Mouse (Mus musculus) thymus, postnatal 36 days (tissue): ENCODE results near the gene 2010111I01Rik.

Experiments
- DNase-seq, 2 experiments: peaks; one replicate each; pipeline ENCODE4 v3.0.0; 2022; ENCODE audit warnings: mixed read lengths in 2 of 2

2010111I01Rik gene

DNA sequence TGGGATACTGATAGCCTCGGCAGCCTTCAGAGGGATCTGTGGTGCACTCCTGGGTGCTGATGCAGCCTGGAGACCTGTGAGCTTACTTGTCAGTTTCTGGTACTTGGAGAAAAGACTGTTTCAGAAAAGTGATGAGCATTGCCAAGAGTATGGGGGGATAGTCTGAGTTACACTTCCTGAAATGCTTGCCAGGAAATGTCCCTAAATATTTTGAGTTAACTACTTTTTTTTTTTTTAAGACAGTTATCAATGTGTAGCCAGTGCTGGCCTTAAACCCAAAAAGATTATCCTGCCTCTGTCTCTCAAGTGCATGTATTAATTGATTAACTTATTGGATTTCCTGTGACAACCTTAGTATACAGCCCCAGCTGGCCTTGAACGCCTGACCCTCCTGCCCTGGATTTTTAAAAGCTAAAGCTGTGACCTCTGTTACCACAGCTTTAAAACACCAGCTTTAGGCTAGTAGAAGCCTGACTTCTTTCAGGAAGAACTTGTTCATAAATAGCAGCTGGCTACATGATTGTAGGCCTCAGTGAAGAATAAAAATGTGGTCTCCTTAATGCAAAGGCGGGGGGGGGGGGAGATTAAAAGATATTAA is 150.6 kb downstream of the 2010111I01Rik start:
- no peak for DNase-seq

DNA sequence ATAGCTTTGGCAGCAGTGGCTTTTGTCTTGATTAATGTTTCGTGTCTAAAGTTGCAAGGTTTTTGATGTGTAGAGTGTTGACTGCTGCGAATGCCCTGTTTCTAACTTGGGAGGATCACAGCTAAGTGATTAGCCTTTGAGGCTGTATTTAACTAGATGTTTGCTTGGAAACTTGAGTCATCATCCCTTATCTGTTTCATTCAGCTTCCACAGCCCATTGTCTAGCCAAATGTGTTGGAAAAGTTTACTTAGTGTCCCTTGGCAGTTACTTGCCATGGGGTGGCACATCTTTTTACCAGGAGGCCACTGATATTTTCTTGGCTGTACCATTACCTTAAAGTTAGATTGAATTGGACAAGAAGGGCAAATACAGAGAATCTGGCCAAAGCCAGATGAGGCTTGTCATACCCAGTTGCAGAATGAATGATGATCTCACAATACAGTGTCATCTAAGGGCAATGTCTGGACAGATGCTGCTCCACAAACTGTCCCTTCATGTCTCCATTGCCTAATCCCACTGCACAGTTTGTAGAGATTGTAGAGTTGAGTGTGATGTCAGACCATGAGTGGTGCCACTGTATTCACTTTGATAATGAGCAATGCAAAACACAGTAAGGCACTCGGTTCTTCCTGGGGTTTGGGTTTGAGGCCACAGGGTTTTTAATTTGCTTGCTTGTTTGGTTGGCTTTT is 152.9 kb downstream of the 2010111I01Rik start:
- no peak for DNase-seq

DNA sequence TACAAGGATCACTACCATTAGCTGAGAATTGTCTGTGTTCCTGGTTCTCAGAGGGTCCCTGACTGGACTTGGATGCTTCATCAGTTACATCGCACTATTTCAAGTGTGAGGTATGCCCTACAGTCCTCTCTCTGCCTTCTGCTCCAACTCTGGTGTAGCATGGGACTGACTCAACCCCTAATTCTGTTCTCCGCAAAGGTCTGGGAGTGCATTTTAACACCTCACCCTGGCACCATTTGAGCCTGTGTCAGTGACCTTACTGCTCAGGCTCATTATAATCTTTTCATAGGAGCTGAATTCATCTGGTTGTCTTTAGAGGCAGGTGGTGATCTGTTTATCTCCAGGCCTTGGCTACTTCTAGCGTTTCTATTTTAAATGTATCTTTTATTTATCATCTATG is 154.0 kb downstream of the 2010111I01Rik start:
- DNase-seq: no peak

DNA sequence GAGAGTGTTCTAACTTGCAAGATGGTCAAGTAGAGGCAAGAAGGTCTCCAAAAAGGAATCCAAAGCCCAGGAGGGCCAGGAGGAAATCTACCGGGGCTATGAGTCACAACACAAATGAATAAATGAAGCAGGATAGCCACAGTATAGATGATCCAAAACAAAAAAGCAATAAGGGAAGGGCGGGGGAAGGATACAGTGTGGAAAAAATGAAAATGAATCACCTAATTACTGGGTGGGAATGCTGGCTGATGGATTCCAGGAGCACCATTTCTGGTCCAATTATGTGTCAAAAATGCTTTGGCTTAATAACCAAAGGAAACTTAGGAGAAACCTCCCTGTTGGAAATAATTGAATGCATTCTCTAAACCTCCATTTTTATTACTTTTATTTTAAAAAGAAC is 155.6 kb downstream of the 2010111I01Rik start:
- no peak for DNase-seq

DNA sequence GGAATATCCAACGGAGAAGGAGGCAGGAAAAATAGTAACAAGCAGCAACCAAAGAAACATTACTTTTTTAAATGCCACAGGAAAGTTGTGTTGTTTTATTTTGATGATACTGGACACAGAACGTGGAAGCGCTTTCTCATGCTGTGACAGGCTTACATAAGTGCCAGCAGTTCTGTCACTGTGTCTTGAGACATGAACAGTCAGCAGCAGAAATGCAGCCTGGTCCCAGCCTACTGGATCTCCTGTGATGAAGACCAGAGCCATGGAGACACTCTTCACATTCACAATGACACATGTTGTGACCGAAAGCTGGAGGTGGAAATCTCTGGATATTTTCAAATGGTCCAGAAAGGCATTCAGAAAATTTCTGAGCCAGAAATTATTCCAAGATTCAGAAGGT is 157.1 kb downstream of the 2010111I01Rik start:
- no peak for DNase-seq

DNA sequence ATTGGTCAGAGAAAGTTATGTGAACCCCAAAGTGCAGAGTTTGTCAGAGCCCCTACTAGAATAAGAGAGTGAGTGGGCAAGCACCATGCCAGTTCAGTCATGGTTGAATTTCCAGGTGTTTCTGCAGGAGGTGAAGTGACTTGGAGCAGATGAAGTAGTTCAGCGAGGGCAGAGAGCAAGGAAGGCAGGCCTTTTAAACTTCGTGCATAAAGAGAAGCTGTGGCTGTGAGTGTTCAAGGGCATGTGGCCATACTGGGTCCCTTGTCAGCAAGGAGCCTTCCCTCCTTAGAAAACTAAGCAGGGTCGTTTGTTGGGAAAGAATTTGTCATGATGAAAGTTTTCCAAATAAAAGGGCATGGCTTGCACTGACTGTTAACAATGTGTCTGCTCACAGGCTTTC is 161.5 kb downstream of the 2010111I01Rik start:
- no peak for DNase-seq

DNA sequence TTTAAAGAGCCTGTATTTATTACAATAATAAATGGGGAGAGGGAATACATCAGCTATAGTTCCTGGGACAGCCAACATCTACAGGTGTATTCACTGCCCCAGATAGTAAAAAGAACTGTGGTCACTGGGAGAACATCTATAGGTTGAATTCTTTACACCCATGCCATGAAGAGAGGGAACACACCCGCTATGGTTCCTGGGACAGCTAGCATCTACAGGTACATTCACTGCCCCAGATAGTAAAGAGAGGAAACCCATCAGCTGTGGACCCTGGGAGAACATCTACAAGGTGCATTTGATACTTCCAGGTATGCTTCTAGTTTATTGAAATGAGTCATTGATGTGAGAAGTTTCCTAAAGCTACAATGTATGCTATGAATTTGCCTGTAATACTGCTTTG is 162.8 kb downstream of the 2010111I01Rik start:
- no peak for DNase-seq

DNA sequence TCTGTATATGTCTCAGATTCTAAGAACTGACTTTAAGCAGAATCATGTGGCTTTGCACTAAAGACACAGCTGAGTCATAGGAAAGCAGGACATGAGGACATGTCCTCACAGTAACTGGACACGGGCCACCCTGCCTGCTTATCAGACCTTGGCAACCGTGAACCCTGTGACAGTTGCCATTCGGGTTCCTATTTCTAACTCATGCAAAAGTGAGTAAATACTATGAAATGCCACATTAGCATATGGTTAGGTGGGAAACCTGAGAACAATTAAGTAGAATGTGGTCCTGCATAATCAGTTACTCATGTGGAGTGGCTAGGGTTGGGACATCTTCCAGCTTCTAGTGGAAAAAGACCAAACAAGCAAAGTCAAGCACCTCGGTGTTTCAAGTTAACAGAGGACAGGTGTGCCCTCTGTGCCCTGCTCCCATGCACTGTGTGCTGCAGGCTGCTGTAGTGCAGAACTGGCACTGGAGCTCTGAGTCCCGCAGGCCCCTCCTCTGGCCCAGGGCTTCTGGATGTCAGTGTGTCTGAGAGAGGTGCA is 170.3 kb downstream of the 2010111I01Rik start:
- no peak for DNase-seq

DNA sequence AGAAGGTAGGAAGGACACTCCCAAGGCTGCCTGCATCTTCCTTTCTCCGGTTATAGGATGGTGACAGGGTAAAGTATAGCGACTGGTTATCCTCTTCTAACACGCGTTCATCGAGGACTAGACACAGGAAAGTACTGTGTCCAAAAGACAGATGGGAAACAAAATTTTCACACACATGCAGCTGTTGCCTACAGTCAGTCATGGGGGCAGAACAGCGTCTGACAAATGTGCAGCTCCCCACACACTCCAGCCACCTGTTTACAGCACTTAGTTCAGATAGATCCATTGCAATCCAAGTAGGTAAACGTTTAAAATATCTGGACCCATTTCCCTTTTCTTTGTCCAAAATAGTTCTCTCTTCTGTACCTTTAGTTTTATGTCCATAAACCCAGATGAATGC is 171.3 kb downstream of the 2010111I01Rik start:
- DNase-seq: no peak

DNA sequence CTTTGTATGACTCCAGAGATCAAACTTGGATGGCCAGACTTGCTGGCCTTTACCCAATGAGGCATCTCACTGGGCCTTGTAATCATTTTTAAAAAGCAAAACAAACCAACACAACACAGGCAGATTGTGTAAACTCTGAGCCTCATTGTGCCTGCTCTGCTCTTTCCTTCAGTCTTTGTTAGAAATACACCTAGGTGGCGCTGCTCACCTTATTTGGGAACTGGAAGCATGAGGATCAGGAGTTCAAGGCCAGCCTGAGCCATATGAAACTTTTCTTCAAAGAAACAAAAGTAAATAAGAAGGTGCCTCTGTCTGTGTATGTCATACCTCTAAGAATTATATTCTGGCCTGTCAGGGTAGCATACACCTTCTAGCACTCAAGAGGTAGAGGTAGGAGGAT is 172.1 kb downstream of the 2010111I01Rik start:
- DNase-seq: no peak

DNA sequence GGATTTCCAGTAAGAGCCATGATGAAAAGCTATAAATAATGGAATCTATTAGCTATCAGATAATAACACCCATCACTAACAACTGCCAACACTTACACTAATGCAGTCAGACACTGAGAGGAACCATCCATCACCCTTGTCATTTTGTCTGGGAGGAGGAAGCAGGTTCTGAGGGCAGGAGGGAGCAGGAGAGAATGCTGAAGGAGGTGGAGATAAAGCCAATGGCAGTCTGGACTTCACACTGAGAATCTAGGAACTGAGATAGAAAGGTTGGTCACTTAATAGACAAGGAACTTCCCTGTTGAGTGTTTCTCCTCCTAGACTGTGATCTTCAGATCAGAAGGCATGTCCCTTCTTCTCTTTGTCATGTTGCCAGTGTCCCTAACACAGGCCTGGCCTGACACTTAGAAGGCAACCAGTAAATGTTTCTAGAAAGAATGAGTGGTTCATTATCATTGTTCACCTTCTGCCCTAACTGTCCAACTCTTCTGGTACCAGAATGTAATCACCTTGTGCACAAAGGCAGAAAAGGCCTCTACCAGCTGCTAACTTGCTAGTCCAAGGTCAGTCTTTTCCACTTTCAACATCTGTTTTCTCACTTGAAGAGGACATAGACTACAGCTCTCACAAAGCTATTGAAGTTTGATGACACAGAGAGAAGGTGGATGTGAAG is 173.8 kb downstream of the 2010111I01Rik start:
- no peak for DNase-seq

DNA sequence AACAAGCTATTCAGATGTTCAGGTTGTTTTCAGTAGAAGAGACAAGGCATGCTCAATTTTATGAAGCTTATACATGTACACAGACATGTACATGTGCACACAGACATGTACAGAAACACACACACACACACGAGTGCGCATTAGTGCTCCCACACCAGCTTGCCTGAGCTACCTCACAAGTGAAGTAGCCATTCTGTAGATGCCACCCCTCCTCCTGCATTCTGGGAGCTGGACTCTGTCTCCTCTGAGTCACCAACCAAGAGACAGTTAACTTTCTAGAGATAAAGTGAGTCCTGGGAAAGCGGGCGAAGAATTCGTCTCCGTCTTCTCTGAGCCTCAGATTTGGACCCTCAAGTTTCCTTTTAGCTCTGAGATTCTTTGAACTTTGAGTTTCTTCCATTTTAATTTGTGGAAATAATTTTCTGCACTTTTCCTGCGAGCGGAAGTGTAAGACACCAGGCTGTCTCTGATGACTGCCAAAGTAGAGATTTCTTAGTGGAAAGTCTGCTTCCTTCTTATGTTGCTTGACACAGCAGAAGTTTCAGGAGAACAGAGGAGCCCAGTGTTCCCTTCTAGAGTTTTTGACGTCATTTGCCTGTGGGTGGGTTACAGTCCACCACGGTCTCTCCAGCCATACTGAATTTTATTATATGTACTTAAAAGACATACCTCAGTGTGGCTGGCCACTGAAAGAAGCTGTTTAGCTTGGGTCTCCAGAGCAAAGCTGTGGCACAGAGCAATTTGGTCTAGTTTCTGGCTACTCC is 175.0 kb downstream of the 2010111I01Rik start:
- no peak for DNase-seq

DNA sequence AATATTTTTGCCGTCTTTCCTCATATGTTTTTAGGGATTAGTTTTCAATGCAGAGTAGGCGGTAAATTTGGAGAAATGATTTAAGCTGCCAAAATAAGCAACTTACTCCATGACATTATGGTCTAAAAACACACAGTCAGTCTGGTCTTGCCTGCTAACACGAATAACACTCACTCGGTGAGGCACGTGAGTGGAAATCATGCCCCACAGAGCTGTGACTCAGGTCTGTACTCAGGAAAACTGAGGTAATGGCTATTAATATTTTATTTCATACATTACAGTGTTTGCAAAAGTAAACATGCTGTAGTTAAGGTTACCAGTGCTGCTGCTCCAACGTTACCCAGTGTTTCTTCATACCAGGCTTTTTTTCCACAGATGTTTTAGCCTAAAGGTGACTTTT is 176.1 kb downstream of the 2010111I01Rik start:
- no peak for DNase-seq

DNA sequence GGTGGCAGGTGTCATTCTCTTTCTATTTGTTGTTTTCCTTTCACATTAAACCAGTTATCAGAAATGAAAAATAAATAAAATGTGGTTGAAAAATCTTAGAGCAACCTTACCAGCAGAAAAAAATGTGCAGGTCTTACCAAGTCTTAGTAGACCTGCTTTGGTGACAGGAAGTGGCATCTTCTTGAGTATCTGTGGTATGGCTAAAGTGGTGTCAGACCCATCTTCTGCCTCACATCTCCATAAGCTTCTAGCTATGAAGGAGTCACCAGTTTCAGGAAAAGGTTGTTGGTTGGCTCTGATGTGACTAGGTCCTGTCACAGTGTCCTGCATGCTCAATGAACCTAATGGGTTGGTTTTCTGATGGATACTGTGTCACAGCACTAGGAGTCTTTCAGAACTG is 176.6 kb downstream of the 2010111I01Rik start:
- DNase-seq: no peak

DNA sequence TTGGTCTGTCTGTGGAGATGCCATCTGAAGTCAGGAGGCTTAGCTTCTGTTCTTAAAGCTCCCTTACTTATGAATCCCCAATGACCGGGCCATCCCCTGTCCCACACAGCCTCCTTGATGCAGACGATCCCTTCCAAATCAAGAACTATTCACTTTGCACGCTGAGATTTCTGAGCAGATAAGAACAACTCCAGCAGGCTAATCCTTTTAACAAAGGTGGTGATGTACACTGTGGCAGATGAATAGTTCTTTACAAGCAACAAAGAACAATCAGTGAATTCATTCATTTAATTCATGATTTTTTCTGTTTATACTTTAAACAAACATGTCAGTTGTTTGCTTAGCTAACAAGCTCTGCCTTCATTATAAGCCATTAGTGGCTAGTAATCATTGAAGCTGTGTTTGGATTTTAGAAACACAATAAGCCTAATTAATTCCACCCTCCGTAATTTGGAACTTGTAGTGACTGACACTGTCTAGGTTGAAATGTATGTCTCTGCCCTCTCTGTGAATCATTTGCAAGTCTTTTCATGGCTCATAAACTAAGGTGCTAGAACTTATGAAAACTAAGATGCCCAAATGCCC is 182.0 kb downstream of the 2010111I01Rik start:
- no peak for DNase-seq

DNA sequence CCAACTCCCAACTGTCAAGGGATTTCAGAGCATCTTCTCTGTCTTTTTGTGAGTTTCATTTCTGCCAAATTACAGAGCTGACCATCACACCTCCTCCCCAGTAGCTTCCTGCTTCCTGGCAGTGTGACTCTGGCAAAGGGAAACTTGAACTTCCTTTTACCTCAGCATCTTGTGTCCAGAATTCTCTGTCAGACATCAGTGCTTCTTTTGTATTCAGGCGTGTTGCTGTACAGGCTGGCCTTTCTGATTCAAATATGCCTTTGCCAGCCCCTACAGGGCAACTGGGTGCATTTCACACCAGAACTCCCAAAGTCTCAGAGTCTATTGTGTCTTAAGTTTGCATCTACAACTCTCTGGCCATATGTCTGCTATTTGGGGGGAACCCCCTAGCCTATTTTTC is 183.5 kb downstream of the 2010111I01Rik start:
- DNase-seq: no peak

DNA sequence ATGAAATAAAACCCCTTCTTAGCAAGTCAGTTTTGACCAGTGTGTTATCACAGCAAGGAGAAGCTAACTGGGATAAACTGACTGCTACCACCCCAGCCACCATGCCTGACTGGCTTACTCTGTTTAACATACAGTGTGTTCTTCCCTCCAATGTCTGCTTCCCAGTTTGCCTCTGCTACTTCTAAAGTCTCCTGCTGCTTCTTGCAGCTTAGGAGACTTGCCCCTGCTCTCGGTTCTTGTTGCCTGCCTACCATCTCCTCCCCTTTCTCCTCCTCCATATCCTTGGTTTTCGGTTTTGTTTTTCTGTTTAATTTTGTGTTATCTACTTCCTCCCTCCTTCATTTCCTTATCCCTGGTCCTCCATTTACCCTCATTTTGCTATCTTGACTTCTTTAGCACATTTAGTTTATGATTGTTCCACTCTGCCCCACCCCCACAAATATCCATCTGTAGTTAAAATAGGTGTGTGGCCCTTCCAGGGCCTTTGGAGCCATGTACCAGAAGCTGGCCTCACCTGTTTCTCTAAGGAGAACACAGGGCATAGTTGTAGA is 185.9 kb downstream of the 2010111I01Rik start:
- no peak for DNase-seq

DNA sequence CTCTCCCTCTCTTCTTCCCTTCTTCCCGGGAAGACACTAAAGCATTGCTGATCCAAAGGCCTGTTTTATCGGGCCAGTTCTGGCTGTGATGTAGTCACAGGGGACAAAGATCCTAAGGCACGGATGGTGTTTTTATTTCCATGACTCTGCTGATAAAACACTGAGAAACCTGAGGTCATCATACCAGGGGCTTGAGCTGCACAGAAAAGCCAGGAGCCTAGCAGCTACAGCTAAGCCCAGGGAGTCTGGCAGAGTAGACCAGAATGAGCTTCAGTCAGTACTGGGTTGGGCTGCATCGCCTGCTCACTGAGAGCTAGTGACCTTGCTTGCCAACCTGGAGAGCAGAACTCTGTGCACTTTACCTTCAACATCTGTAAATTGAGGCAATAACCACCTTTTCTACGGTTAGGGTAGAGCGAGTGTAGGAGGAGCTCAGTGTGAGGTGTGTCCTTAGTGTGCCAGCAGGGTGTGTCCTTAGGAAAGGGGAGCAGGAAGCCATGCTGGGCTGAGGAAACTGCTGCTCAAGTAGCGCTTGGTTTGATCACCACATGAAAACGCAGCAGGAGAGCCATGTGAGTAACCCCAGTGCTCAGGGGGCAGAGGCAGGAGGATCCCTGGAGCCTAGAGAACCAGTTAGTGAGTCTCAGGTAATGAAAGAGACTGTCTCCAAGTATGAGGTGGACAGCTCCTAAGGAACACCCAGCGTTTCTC is 186.5 kb downstream of the 2010111I01Rik start:
- DNase-seq: no peak

DNA sequence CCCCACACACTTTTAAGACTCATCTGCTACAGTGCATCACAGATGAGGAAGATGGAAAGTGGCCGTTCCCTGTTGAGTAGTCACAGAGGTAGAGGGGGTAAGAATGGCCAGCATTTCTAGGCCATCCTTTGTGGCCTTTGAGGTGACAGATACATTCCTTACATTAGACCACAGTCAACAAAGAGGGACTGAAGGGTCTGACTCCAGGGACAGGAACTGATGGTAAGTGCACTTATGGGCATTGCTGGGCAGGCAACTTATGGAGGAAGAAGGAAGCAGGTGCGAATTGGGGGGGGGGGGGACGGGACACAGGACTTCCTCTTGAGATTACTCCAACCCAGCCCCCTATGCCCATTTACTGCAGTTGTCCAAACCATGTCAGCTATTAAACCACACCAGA is 187.8 kb downstream of the 2010111I01Rik start:
- DNase-seq: no peak

DNA sequence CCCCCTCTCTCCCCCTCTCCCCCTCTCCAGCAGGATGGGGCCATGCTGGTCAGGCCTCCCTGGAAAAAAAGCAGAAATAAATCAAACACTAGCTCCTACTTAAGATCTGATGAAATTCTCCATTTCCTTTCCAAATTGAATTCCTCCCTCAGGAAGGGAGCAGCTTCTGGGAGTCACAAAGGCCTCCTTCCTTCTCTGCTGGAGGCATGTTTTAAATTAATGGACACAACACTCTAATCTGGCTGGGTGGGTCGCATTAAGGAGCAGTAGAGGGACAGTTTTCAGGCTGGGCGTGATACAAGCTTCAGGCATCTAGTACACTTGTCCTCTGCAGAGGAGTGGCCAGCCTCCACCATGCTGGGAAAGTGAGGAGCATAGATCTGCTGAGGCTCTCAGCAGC is 188.7 kb downstream of the 2010111I01Rik start:
- DNase-seq: no peak

DNA sequence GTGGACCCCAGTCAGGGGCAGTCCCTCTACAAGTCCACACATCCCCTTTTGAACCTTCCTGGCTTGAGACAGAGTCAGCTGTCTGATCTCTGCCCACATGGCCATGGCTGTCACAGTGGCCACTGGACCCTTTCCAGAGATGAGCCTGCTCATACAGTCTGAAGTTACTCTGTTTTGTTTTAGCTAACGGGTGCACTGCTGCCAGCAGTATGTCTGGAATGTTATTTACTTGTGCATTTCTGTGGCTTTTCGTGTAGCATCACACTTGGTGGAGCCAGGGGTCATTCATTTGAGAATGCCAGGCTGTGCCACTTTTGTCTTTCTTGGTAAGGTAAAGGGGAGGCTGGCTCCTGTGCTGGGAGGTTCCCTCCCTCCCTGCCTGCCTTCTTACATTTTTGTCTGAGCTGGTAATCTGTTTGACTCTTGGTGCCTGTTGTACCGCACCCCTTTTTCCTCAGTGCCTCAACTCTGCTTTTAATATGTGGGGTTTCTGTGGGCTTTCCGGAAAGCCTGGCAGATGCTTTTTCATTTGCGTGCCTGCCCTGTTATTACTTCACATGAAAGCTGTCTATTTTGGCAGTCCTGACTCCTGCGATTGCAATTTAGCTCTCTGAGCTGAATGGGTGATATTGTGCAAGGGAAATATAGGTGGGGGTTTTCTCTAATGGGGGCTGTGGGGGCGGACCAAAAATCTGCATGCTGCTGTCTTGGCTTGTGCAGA is 190.3 kb downstream of the 2010111I01Rik start:
- no peak for DNase-seq
